Mouse (Mus musculus): ENCODE results near the gene Phldb2. TPM values are rescaled to one million over a fixed set of nuclear protein-coding genes. Genes with fewer than 3 reads are reported as not detected.

Phldb2 gene
- polyA plus RNA-seq, 1 experiment from 2014 or later, result 6.5 TPM

DNA sequence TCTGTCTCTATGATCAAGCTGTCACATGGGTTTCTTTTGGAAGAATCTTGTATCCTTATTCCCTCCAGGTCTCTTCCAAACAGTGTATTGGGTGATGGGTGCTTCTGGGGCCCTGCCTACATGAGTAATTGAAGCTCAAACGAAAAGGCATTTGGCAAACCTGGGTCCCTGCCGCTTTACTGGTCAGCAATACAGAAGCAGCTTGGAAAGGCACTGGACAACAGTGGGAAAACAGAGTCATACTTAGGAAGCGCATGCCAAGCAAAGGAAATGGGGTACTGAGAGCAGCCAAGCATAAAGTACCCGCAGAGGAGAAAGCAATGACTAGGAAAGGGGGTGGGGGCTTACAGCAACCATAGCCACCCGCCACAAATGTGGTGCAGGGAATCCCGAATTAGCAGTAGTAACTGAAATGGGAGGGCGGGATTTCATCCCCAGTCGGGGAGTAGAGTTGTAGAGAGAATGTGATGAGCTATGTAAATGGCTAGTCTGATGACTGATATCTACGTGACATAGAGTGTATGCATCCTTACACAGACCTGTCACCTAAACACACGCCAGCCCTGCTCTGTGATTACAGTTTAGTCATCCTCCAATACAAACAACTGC is 233.3 kb downstream of the Phldb2 start:
- Histone ChIP-seq H3K27me3 (replicated peaks; ENCODE audit: control insufficient read depth, insufficient read depth, low read length) (no peaks in the 10 kb centered on the region), H3K4me3 (ENCODE audit: low read depth, low read length) (no peak overlapping the region), H3K36me3 (ENCODE audit: control insufficient read depth, insufficient read depth, low read length) (peaks cover 59% of the 10 kb centered on the region), H3K9me3 (replicated peaks; ENCODE audit: control insufficient read depth, low read length) (no peaks in the 10 kb centered on the region), H3K4me1 (ENCODE audit: control insufficient read depth, insufficient read depth, low read length) (peaks cover 22% of the 10 kb centered on the region; the same call in 1 of the 2 replicates), H3K9ac (ENCODE audit: low read length) (no peak overlapping the region), H3K27ac (ENCODE audit: low read depth, low read length) (no peak overlapping the region), H3K4me2 (ENCODE audit: low read length) (0 out of 2 replicates have a peak overlapping the region, but pooled peaks have one; percentile 18)
- DNase-seq (ENCODE audit: low spot score) (no peak), ATAC-seq (no peak)
- WGBS, result 85% methylated on average over 10 of the region's 10 CpGs

DNA sequence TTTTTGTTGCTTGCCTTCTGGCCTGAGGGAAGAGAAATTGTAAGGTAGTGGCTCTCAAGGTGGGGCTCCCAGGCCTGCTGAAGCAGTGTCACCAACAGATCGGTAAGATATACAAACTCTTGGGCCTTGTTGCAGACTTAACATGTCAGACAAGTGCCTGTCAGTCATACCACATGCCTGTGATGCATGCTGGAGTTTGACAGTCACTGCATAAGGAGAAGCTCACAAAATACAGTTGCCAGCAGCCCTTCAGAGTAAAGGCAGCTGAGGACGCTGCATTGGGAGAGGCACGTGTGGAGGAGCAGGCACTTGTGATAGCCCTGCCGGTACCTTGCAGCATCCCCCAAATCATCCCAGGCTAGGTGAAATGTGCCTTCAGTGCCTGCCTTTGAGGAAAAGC is 235.1 kb downstream of the Phldb2 start:
- ATAC-seq, result no peak
- 96% methylated on average over 4 of the region's 4 CpGs for WGBS
- Histone ChIP-seq H3K36me3 (ENCODE audit: control insufficient read depth, insufficient read depth, low read length) (peaks cover 59% of the 10 kb centered on the region), H3K27ac (ENCODE audit: low read depth, low read length) (no peak overlapping the region), H3K9ac (ENCODE audit: low read length) (no peak overlapping the region), H3K4me1 (ENCODE audit: control insufficient read depth, insufficient read depth, low read length) (peaks cover 19% of the 10 kb centered on the region; the same call in 1 of the 2 replicates), H3K9me3 (replicated peaks; ENCODE audit: control insufficient read depth, low read length) (no peaks in the 10 kb centered on the region), H3K4me3 (ENCODE audit: low read depth, low read length) (no peak overlapping the region), H3K27me3 (replicated peaks; ENCODE audit: control insufficient read depth, insufficient read depth, low read length) (no peaks in the 10 kb centered on the region), H3K4me2 (ENCODE audit: low read length) (no peak overlapping the region)
- no peak for DNase-seq (ENCODE audit: low spot score)

DNA sequence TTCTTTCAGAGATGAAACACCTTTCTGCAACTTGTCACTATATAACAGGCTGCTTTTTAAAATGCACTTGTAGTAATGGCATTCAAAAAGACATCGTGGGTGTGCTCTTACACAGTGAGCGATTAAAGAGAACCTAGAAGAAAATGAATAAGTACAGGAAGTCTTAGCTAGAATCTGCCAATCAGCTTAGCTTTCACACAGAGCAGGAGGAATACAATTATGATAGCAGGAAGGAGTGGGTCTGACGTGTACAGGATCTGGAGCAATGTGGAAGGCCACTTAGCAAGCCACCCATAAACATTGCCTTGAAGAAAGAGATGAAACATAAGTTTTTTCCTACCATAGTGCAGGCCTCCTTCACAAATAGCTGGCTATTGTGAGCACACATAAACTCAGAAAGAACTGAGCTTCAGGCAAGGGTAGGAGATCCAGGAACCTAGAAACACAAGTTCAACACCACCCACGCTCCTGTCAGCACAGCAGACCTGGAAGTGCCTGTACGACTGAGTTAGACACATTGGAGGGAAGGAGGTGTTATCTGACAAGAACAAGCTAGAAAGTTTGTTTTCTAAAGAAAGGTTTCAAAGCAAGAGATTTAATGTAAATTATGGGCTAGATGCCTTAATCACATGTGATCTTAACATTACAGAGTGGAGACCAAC is 238.8 kb downstream of the Phldb2 start:
- DNase-seq (ENCODE audit: low spot score), result no peak
- no peaks in the 10 kb centered on the region for H3K27me3 ChIP-seq (replicated peaks; ENCODE audit: control insufficient read depth, insufficient read depth, low read length)
- no peak overlapping the region for H3K4me2 ChIP-seq (ENCODE audit: low read length)
- 82% methylated on average over 5 of the region's 5 CpGs for WGBS
- H3K27ac ChIP-seq (ENCODE audit: low read depth, low read length), result no peak overlapping the region
- H3K36me3 ChIP-seq (ENCODE audit: control insufficient read depth, insufficient read depth, low read length), result peaks cover 60% of the 10 kb centered on the region
- H3K9me3 ChIP-seq (replicated peaks; ENCODE audit: control insufficient read depth, low read length), result no peaks in the 10 kb centered on the region
- ATAC-seq, result no peak
- H3K4me3 ChIP-seq (ENCODE audit: low read depth, low read length), result no peak overlapping the region
- H3K9ac ChIP-seq (ENCODE audit: low read length), result no peak overlapping the region
- H3K4me1 ChIP-seq (ENCODE audit: control insufficient read depth, insufficient read depth, low read length), result no peaks in the 10 kb centered on the region

DNA sequence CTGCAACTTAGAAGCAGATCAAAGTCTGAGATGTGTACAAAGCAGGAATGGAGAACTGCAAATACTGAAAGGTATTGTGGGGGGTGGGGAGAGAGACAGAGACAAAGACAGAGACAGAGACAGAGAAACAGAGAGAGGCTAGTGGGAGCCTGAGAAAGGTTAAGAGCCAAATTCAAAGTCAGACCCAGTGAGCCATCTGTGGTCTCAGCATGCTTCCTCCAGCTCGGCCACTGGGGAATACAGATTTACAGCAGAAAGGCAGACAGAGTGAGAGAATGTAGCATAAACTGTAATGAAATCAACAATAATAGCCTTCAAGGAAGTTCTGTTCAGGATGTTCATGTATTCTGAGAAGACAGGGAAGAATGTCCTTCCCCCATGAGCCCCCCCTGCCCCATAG is 239.5 kb downstream of the Phldb2 start:
- 92% methylated on average over 1 of the region's 1 CpGs for WGBS
- H3K4me1 ChIP-seq (ENCODE audit: control insufficient read depth, insufficient read depth, low read length), result no peaks in the 10 kb centered on the region
- no peak for ATAC-seq
- no peak overlapping the region for H3K4me3 ChIP-seq (ENCODE audit: low read depth, low read length)
- H3K36me3 ChIP-seq (ENCODE audit: control insufficient read depth, insufficient read depth, low read length), result peaks cover 57% of the 10 kb centered on the region
- no peak overlapping the region for H3K9ac ChIP-seq (ENCODE audit: low read length)
- no peaks in the 10 kb centered on the region for H3K9me3 ChIP-seq (replicated peaks; ENCODE audit: control insufficient read depth, low read length)
- no peak overlapping the region for H3K27ac ChIP-seq (ENCODE audit: low read depth, low read length)
- no peak overlapping the region for H3K4me2 ChIP-seq (ENCODE audit: low read length)
- no peaks in the 10 kb centered on the region for H3K27me3 ChIP-seq (replicated peaks; ENCODE audit: control insufficient read depth, insufficient read depth, low read length)
- no peak for DNase-seq (ENCODE audit: low spot score)

DNA sequence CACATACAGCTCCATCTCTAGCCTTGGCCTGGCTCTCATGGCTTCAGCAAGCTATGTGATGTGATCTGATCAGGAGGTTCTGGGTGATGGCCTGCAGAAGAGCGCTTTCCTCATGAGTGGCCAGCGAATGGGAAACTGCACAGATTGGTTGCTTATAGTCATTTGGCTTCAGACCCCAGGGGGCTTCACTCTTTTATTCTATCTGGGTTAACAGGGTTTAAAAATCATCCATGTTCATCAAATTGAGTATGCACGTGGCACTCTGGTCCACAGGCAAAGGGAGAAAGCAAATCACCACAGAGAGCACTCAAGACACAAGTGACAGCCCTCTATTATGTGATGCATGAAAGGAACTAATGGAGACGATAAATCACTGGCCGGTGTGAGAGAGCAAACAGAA is 240.1 kb downstream of the Phldb2 start:
- DNase-seq (ENCODE audit: low spot score) (no peak), ATAC-seq (no peak)
- Histone ChIP-seq H3K4me2 (ENCODE audit: low read length) (no peak overlapping the region), H3K27me3 (replicated peaks; ENCODE audit: control insufficient read depth, insufficient read depth, low read length) (no peaks in the 10 kb centered on the region), H3K9ac (ENCODE audit: low read length) (no peak overlapping the region), H3K36me3 (ENCODE audit: control insufficient read depth, insufficient read depth, low read length) (peaks cover 52% of the 10 kb centered on the region), H3K27ac (ENCODE audit: low read depth, low read length) (no peak overlapping the region), H3K4me1 (ENCODE audit: control insufficient read depth, insufficient read depth, low read length) (no peaks in the 10 kb centered on the region), H3K9me3 (replicated peaks; ENCODE audit: control insufficient read depth, low read length) (no peaks in the 10 kb centered on the region), H3K4me3 (ENCODE audit: low read depth, low read length) (no peak overlapping the region)
- 73% methylated on average over 5 of the region's 5 CpGs for WGBS

DNA sequence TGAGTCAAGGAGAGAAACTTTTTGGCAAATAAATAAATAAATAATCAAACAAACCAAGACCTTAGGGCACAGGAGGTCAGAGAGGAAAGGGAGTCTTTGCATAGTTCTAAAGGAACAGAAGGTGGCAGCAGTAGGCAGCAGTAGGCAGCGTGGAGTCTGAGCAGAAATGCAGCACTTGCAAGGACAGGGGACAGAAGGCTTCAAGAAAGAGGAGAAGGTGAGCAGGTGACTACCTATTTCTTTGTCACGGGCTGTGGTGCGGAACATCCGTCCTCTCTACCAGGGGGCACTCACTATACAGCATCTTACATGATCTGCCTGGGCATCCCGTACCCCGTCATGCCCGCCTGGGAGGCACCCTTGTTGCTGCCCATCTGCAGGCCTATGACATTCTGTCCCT is 242.1 kb downstream of the Phldb2 start:
- Histone ChIP-seq H3K36me3 (ENCODE audit: control insufficient read depth, insufficient read depth, low read length) (peaks cover 36% of the 10 kb centered on the region), H3K9ac (ENCODE audit: low read length) (no peak overlapping the region), H3K4me2 (ENCODE audit: low read length) (no peak overlapping the region), H3K9me3 (replicated peaks; ENCODE audit: control insufficient read depth, low read length) (no peaks in the 10 kb centered on the region), H3K4me3 (ENCODE audit: low read depth, low read length) (no peak overlapping the region), H3K27me3 (replicated peaks; ENCODE audit: control insufficient read depth, insufficient read depth, low read length) (no peaks in the 10 kb centered on the region), H3K4me1 (ENCODE audit: control insufficient read depth, insufficient read depth, low read length) (no peaks in the 10 kb centered on the region), H3K27ac (ENCODE audit: low read depth, low read length) (no peak overlapping the region)
- DNase-seq (ENCODE audit: low spot score) (no peak), ATAC-seq (no peak)
- 75% methylated on average over 7 of the region's 7 CpGs for WGBS

DNA sequence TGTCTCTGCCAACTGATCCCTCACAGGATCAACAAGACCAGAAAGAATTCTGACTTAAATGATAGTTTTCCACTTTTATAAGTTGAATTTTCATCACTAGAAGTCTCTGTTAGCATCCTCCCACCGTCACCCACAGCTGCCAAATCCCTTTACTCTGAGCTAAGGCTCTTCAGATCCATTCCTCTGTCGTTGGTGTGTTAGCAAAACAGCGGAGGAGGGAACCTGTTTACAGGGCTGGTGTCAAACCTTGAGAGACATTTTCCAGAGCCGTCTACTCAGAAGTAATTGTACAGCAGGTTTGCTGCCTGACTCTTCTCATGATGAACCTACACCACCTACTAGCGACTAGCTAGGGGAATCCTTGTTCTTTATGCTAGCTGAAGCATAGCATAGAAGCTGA is 254.1 kb downstream of the Phldb2 start:
- Histone ChIP-seq H3K27me3 (replicated peaks; ENCODE audit: control insufficient read depth, insufficient read depth, low read length) (no peaks in the 10 kb centered on the region), H3K4me2 (ENCODE audit: low read length) (no peak overlapping the region), H3K27ac (ENCODE audit: low read depth, low read length) (no peak overlapping the region), H3K36me3 (ENCODE audit: control insufficient read depth, insufficient read depth, low read length) (no peaks in the 10 kb centered on the region), H3K4me3 (ENCODE audit: low read depth, low read length) (no peak overlapping the region), H3K9ac (ENCODE audit: low read length) (no peak overlapping the region), H3K9me3 (replicated peaks; ENCODE audit: control insufficient read depth, low read length) (no peaks in the 10 kb centered on the region), H3K4me1 (ENCODE audit: control insufficient read depth, insufficient read depth, low read length) (no peaks in the 10 kb centered on the region)
- WGBS, result 77% methylated on average over 5 of the region's 5 CpGs
- no peak for ATAC-seq
- DNase-seq (ENCODE audit: low spot score), result no peak

DNA sequence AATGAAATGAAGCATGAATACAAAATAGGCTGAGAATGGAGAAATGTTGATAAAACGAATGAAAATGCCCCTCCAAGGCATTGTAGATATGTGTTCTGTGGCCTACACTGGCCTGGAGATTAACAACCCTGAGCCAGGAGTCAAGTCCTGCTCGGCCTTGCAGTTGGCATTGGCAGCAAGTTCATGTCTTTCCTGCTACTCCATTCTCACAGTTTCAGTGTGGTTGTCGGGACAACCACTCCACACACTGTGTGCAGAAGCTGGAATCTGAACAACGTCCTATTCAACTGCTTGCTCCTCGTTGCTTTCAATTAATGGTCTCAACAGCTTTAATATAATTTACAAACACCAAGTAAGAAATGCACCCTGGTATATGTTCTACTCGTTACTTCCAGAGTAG is 255.4 kb downstream of the Phldb2 start:
- Histone ChIP-seq H3K36me3 (ENCODE audit: control insufficient read depth, insufficient read depth, low read length) (no peaks in the 10 kb centered on the region), H3K4me2 (ENCODE audit: low read length) (no peak overlapping the region), H3K27ac (ENCODE audit: low read depth, low read length) (no peak overlapping the region), H3K4me1 (ENCODE audit: control insufficient read depth, insufficient read depth, low read length) (peaks cover under 1% of the 10 kb centered on the region; the same call in 1 of the 2 replicates), H3K9me3 (replicated peaks; ENCODE audit: control insufficient read depth, low read length) (no peaks in the 10 kb centered on the region), H3K4me3 (ENCODE audit: low read depth, low read length) (no peak overlapping the region), H3K27me3 (replicated peaks; ENCODE audit: control insufficient read depth, insufficient read depth, low read length) (no peaks in the 10 kb centered on the region), H3K9ac (ENCODE audit: low read length) (no peak overlapping the region)
- no peak for ATAC-seq
- no peak for DNase-seq (ENCODE audit: low spot score)
- 53% methylated on average over 6 of the region's 6 CpGs for WGBS

Measured in forebrain, embryonic 14.5 days (tissue).